Mouse (Mus musculus) embryo, embryonic 10.5 days (tissue): Measurements from ENCODE around the gene Ppp1r13l.

Experiments used
- DNase-seq: peaks from one replicate; pipeline ENCODE4 v3.0.0-alpha.2; 2015; ENCODE audit warnings: low spot score

The Ppp1r13l gene

DNA sequence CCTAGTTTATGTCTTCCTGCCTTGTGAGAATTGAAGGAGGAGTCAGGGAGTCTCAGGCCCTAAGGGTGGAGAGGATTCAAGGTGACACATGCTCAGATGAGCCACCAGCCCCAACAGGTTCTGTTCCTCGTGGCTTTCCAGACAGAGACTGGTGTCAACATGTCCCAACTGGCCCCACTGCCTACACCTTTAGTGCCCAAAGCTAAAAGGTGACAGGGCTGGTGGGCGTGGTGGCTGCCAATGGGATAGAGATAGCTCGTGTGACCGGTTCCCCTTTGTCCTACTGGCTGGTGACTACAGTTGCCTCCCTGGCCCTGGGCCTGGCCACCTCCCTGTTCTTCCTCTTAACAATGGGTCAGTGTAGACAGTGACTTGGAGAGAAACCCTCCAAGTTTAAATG lies 5.8 kb downstream of the Ppp1r13l start:
- DNase-seq: no peak

DNA sequence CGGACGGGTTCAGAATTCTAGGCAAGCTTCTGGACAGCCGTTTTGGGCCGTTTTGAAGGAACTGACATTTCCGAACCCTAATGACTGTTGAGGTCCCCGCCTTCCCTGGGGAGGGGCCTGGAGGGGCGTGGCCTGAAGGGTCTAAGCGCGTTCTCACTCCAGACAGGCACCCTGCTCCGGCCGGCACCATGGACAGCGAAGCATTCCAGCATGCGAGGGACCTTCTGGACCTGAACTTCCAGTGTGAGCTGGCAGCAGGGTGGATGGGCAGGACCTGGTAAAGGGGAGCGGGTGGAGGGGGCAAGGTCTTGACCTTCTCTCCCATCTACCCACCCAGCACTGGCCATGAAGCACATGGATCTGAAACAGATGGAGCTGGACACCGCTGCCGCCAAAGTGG lies 8.8 kb downstream of the Ppp1r13l start:
- DNase-seq: peak; percentile 62

DNA sequence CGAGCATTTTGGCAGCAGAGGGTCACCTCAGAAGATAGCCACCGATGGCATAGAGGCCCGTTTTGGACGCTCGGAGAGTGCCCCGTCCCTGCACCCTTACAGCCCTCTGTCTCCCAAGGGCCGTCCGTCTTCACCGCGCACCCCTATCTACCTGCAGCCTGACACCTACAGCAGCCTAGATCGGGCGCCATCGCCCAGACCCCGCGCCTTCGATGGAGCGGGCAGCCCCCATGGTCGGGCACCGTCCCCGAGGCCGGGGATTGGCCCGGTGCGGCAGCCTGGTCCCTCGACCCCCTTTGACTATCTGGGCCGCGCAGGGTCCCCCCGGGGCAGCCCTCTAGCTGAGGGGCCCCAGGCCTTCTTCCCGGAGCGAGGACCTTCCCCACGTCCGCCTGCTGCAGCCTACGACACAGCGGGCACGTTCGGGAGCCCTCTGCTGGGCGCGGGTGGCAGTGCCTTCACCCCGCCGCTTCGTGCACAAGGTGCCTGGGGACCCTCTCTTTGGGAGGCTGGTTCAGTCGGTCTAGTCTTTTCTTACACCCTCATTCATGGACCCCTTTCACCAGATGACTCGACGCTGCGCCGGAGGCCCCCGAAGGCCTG lies 10.4 kb downstream of the Ppp1r13l start:
- DNase-seq: peak; percentile 68

- no peak for DNase-seq
Measured at GRCm38 (mm10) chr7:19373367-19373766, 13.8 kb downstream of the Ppp1r13l start.

DNA sequence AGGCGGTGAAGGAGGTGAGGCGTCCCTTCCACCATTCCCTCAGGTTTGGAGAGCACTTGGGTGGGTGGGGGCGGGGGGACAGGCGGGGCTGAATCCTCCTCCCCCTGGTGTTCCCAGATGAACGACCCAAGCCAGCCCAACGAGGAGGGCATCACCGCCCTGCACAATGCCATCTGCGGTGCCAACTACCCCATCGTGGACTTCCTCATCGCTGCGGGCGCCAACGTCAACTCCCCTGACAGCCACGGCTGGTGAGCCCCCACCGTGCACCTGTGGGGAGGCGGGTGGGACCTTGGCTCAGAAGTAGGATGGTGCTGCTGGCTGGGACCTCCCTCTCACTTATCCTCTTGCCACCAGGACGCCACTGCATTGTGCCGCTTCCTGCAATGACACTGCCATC lies 15.8 kb downstream of the Ppp1r13l start:
- no peak for DNase-seq

- no peak for DNase-seq
Measured at GRCm38 (mm10) chr7:19376019-19376418, 16.5 kb downstream of the Ppp1r13l start.

- no peak for DNase-seq
Measured at GRCm38 (mm10) chr7:19378049-19378448, 18.5 kb downstream of the Ppp1r13l start.

GRCm38 (mm10) chr7:19381377-19382165 lies 22.0 kb downstream of the Ppp1r13l start, which contains the start of gene Ercc2:
Gene Ercc2 (plus strand): TSS chr7:19382010.
- DNase-seq: peak; percentile 99

DNA sequence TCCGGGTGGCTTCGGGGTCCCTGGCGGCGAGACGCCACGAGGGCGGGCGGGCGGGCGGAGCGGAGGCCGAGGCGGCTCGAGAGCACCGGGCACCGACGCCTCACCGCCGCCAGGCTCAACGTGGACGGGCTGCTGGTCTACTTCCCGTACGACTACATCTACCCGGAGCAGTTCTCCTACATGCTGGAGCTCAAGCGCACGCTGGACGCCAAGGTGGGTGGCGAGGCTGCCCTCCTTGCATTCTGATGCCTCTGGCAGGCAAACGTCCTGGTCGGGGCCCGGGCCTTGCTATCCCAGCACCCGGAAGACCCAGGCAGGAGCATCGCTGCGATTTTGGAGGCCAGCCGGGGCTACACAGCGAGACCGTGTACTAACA lies 22.6 kb downstream of the Ppp1r13l start:
- no peak for DNase-seq

DNA sequence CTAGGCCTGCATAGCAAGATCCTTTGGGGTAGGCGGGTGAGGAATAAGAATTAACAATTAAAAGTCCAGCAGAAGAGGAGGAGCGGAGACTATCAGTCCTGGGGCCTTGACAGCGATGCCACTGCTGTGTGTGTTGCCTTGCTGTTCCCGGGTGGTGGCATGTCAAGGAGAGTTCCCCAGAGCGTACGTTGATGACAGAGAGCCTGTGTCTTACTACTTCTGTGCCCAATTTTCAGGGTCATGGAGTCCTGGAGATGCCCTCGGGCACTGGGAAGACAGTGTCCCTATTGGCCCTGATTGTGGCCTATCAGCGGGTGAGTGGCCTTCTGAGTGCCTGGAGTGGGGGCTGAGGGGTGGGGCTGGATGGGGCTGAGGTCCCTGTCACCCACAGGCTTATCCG lies 24.2 kb downstream of the Ppp1r13l start:
- DNase-seq: no peak

DNA sequence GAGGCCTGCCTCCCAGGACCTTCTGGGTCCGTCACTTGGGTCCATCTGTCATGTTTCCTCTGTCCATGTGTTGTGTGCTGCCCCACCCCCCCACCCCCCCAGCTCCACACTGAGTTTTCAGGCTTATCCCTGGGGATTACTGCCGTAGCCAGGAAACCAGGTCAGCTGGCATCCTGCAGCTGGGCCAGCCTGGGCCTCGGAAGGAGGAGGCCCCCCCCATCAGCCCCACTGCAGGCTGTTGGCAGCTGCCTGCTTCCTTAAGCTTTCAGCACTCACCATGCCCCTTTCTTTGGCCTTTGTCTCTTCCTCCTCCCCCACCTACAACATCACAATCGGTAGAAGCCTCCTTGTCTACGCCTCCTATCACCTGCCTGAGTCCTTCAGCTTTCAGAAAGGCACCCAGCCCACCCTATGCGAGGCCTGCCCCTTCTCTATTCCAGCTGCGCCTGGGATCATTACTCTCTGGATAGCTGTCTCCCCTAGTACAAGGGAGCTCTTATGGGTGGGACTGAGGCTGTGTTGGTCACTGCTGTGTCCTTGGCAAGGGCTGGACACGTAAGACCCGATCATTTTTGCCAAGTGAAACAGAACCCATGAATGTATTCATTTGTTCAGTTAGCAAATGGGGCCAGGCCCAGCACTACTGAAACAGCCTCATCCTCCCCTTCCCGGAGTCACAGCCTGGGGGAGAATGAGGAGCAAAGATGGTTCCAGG lies 29.3 kb downstream of the Ppp1r13l start:
- no peak for DNase-seq

GRCm38 (mm10) chr7:19394484-19394883 lies 34.9 kb downstream of the Ppp1r13l start:
- no peak for DNase-seq

- DNase-seq: peak; percentile 32
Measured at GRCm38 (mm10) chr7:19399496-19400280, 40.1 kb downstream of the Ppp1r13l start.

DNA sequence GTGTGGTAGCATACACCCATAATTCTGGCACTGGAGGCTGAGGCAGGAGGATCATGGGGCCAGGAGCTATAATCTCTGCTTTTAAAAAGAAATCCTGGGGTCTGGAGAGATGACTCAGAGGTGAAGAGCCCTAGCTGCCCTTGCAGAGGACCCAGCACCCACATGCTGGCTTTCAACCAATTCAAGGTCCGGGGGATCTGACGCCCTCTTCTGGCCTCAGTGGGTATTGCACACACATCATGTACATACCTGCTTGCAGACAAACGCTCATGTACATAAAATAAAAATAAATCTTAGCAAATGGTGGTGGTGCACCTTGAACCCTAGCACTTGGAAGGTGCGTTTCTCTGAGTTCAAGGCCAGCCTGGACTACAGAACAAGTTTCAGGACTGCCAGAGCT lies 41.4 kb downstream of the Ppp1r13l start:
- no peak for DNase-seq

DNA sequence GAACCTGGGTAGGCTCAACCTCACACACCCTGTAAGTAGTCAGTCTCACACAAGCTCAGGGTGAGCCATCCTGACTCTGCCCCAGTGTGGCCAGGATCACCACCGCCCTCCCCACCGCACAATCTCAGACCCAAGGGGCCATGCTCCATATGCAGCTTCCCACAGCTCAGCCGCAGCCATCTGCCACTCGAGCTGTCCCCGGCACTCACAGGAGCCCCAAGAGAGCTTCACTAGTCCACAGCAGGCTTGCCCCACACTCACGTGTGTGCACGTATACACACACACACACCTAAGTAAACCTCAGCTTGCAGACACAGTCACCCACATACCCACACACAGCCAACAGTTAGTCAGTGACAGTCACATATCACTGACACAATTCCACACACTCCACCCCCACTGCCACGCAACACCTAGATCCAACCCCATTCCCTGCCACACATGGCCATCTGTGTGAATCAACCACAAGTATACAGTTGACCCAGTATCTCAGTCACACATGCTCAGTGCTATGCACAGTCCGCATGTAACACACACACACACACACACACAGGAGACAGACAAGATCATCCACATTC lies 43.1 kb downstream of the Ppp1r13l start:
- DNase-seq: no peak

- peak; percentile 61 for DNase-seq
Measured at GRCm38 (mm10) chr7:19403731-19404296, 44.3 kb downstream of the Ppp1r13l start, which contains the start of gene Klc3. Gene Klc3 (minus strand): TSS chr7:19404104.

GRCm38 (mm10) chr7:19404476-19404875 lies 44.9 kb downstream of the Ppp1r13l start, which contains the start of gene Ckm:
Gene Ckm (plus strand): TSS chr7:19404776.
- no peak for DNase-seq

DNA sequence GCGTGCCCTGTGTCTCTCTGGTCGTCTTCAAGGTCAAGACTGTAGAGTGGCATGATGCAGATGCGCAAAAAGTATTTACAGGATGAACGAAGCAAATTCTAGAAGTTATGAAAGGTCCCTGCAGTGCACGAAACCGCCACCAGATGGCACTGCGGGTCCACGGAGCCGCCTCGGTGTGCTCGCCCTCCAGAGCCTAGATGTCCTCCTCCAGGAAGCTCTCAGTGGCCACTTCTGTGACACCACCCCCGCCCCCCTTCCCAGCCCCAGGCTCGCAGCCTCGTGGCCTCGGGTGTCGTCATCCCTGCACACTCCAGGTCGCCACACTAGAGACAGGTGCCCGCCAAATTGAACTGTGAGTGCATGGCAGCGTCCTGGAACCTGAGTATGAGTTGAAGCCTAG lies 45.9 kb downstream of the Ppp1r13l start:
- peak; percentile 88 for DNase-seq

GRCm38 (mm10) chr7:19409753-19410152 lies 50.2 kb downstream of the Ppp1r13l start:
- no peak for DNase-seq

- no peak for DNase-seq
Measured at GRCm38 (mm10) chr7:19410766-19411344, 51.3 kb downstream of the Ppp1r13l start.

DNA sequence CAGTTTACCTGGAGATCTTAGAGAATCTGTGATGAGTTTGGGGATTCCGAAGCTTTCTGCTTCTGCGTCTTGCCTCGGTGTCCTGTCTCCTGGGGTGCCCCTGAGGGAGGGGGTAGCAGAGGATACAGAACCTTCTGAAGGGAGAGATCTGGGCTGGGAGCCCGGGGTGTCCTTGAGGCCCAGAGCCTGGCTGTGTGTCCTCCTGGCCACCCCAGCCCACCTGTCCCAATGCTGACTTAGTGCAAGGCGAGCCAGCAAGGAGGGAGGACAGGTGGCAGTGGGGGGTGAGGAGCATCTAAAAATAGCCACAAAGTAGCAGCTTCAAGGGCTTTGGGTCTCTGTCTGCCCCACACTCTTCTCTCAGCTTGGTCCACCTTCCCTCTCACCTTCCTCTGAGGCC lies 52.2 kb downstream of the Ppp1r13l start:
- DNase-seq: no peak
